Mouse (Mus musculus) c-Kit-positive CD71-negative TER-119-negative erythroid progenitor cells, embryonic 14.5 days (primary cell): Measurements from ENCODE around the gene Ovol1.

Source experiments
- DNase-seq: peaks from one replicate; pipeline ENCODE4 v3.0.0-alpha.2; 2013; ENCODE audit warnings: low read depth

Gene Ovol1

GRCm38 (mm10) chr19:5518721-5519120 lies 41.7 kb downstream of the Ovol1 start:
- DNase-seq: no peak

GRCm38 (mm10) chr19:5516906-5517505 lies 43.4 kb downstream of the Ovol1 start:
- DNase-seq: no peak

- DNase-seq: no peak
Measured at GRCm38 (mm10) chr19:5515840-5516777, 44.3 kb downstream of the Ovol1 start.

GRCm38 (mm10) chr19:5513005-5513349 lies 47.5 kb downstream of the Ovol1 start:
- DNase-seq: no peak

- no peak for DNase-seq
Measured at GRCm38 (mm10) chr19:5512091-5513004, 48.1 kb downstream of the Ovol1 start.

- no peak for DNase-seq
Measured at GRCm38 (mm10) chr19:5511074-5511632, 49.3 kb downstream of the Ovol1 start.

- DNase-seq: peak; percentile 94
Measured at GRCm38 (mm10) chr19:5510031-5511026, 50.1 kb downstream of the Ovol1 start, which contains the start of gene Snx32. Gene Snx32 (minus strand): TSS chr19:5510538.

- DNase-seq: no peak
Measured at GRCm38 (mm10) chr19:5503687-5504086, 56.8 kb downstream of the Ovol1 start, which contains the start of gene 1700020D05Rik. Gene 1700020D05Rik (minus strand): TSS chr19:5503787.

GRCm38 (mm10) chr19:5500330-5500875 lies 60.0 kb downstream of the Ovol1 start:
- DNase-seq: no peak
